ENCODE assay signal across 10 mouse cellular contexts in the genomic region with DNA sequence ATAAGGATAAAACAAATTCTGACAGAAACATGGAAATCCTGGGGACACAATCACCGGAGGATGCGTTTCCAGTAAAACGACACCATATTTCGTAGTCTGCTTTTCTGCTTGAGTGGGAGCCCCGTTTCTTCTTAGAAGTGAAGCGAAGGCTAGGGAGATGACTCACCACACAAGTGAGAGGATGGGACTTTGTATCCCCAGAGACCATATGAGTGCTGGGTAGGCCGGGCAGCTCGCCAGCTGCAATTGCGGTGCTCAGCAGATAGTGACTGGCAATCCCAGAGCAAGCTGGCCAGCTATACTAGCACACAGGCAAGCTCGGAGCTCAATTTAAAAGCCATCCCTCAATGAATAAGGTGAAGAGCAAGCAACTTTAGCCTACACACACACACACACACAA. TPM values are rescaled to one million over a fixed set of nuclear protein-coding genes. Genes with fewer than 3 reads are reported as not detected.
DNase-seq lines count a peak whose midpoint lies in the region; ATAC-seq lines count a peak whose summit lies in the region.
"Had no signal": no experiment of that assay in that cellular context is flagged by ENCODE, and none has a peak within 500 bp of the region (broad histone marks: within the 10 kb centered on the region; RNA-seq: fewer than 3 reads in every experiment).

No protein-coding gene starts in this region.

- 86% methylated on average over 10 of the region's 10 CpGs for WGBS in kidney, embryonic 14.5 days
- 82% methylated on average over 10 of the region's 10 CpGs for WGBS in heart, embryonic 11.5 days (ENCODE audit: insufficient replicate concordance)

- no peak for ATAC-seq in kidney, embryonic 14.5 days (ENCODE audit: low FRiP score, low TSS enrichment)
- ATAC-seq in heart, embryonic 11.5 days (replicated peaks; ENCODE audit: insufficient number of reproducible peaks, low FRiP score, low TSS enrichment) = no peak
- ATAC-seq in megakaryocyte, adult 5-6 weeks (ENCODE audit: poor library complexity, severe bottlenecking) = no peak

- no peak overlapping the region for H3K4me3 ChIP-seq in kidney, embryonic 14.5 days (ENCODE audit: low read length)
- no peak overlapping the region for H3K4me3 ChIP-seq in heart, embryonic 11.5 days (ENCODE audit: low read depth, low read length)
- H3K4me3 ChIP-seq: embryonic facial prominence, embryonic 13.5 days had no signal

- H3K4me2 ChIP-seq in kidney, embryonic 14.5 days (replicated peaks; ENCODE audit: low read depth, low read length) = no peak overlapping the region
- no peak overlapping the region for H3K4me2 ChIP-seq in heart, embryonic 11.5 days
- H3K4me2 ChIP-seq: embryonic facial prominence, embryonic 13.5 days had no signal

- H3K9ac ChIP-seq in kidney, embryonic 14.5 days (ENCODE audit: low read depth, low read length) = no peak overlapping the region
- no peak overlapping the region for H3K9ac ChIP-seq in heart, embryonic 11.5 days (ENCODE audit: low read depth, low read length)
- H3K9ac ChIP-seq: embryonic facial prominence, embryonic 13.5 days had no signal

- H3K9me3 ChIP-seq in kidney, embryonic 14.5 days (ENCODE audit: control insufficient read depth, low read length) = no peaks in the 10 kb centered on the region; the same call in 1 of the 2 replicates
- H3K9me3 ChIP-seq in heart, embryonic 11.5 days (replicated peaks; ENCODE audit: control insufficient read depth, low read length) = no peaks in the 10 kb centered on the region
- H3K9me3 ChIP-seq: embryonic facial prominence, embryonic 13.5 days had no signal

- H3K27me3 ChIP-seq in kidney, embryonic 14.5 days (ENCODE audit: control insufficient read depth, insufficient read depth, low read length) = no peaks in the 10 kb centered on the region
- no peaks in the 10 kb centered on the region for H3K27me3 ChIP-seq in heart, embryonic 11.5 days (ENCODE audit: control insufficient read depth, insufficient read depth, low read length)
- H3K27me3 ChIP-seq: embryonic facial prominence, embryonic 13.5 days had no signal

- peak; percentile 59 for DNase-seq in kidney, adult 11 months
- peak; percentile 19 to 27 for DNase-seq in frontal cortex, postnatal 14 days (ENCODE audit: low spot score in 2 of 2)
- peak; percentile 4 to 24 for DNase-seq in layer of hippocampus, postnatal 14 days (ENCODE audit: low spot score in 2 of 2)
- DNase-seq in right cerebral cortex, postnatal 36 days (ENCODE audit: low spot score in 2 of 2) = peak; percentile 46 to 62
- DNase-seq in embryo, embryonic 9.5 days (ENCODE audit: extremely low spot score) = no peak

- H3K27ac ChIP-seq in kidney, embryonic 14.5 days (ENCODE audit: low read depth, low read length) = no peak overlapping the region
- H3K27ac ChIP-seq in heart, embryonic 11.5 days (ENCODE audit: low read depth, low read length) = no peak overlapping the region
- H3K27ac ChIP-seq: embryonic facial prominence, embryonic 13.5 days had no signal

- H3K4me1 ChIP-seq in kidney, embryonic 14.5 days (ENCODE audit: control insufficient read depth, insufficient read depth, low read length) = no peaks in the 10 kb centered on the region
- no peaks in the 10 kb centered on the region for H3K4me1 ChIP-seq in heart, embryonic 11.5 days (ENCODE audit: control insufficient read depth, insufficient read depth, low read length)
- H3K4me1 ChIP-seq: embryonic facial prominence, embryonic 13.5 days had no signal

- no peaks in the 10 kb centered on the region for H3K36me3 ChIP-seq in kidney, embryonic 14.5 days (ENCODE audit: control insufficient read depth, insufficient read depth, low read length)
- H3K36me3 ChIP-seq in heart, embryonic 11.5 days (ENCODE audit: control insufficient read depth, insufficient read depth, low read length) = no peaks in the 10 kb centered on the region
- H3K36me3 ChIP-seq: embryonic facial prominence, embryonic 13.5 days had no signal

RNA-seq across cellular contexts. Expression of gene Mapk10, which starts 50.3 kb away (rescaled TPM):
- polyA plus RNA-seq in kidney, embryonic 14.5 days (2014; fragmentation: Nextera tagmentation; extraction: Ambion mirVana) = 0.36 and 0.38 TPM in 2 replicates
- 100 to 1,000 TPM; 342 to 385 TPM for total RNA-seq in layer of hippocampus, postnatal 14 days (2021)
- 0.52 and 0.86 TPM in 2 replicates for polyA plus RNA-seq in heart, embryonic 11.5 days (2014; fragmentation: Nextera tagmentation; extraction: Ambion mirVana)
- total RNA-seq in megakaryocyte, adult 5-6 weeks (2015) = not detected in 2 replicates
- not detected in 2 replicates for total RNA-seq in megakaryocyte, adult 5-6 weeks (2017)
- polyA plus RNA-seq: liver, embryonic 16.5 days had no signal

Comparison
In these comparisons a context has a peak if more than half of its experiments do, and no peak if none do; other contexts are left out.
1. RNA of gene Mapk10, which starts 50.3 kb away (total RNA-seq): 342 to 385 TPM in layer of hippocampus, postnatal 14 days; not detected in megakaryocyte, adult 5-6 weeks; every median in the first group is over 100 times any median in the second.